Mouse (Mus musculus): Measurements from ENCODE around the gene Ccdc12. TPM values are rescaled to one million over a fixed set of nuclear protein-coding genes. Genes with fewer than 3 reads are reported as not detected.
A peak's percentile ranks its signal among the peaks of the same experiment; 100 is the strongest.
"Not testable (repeated sequence)": the region's sequence is repeated elsewhere in the genome, so short reads cannot be mapped to it uniquely, and the experiment has no call there.

Ccdc12 gene
- total RNA-seq, 2 experiments from 2014 or later = 50.2 to 66.0 TPM

DNA sequence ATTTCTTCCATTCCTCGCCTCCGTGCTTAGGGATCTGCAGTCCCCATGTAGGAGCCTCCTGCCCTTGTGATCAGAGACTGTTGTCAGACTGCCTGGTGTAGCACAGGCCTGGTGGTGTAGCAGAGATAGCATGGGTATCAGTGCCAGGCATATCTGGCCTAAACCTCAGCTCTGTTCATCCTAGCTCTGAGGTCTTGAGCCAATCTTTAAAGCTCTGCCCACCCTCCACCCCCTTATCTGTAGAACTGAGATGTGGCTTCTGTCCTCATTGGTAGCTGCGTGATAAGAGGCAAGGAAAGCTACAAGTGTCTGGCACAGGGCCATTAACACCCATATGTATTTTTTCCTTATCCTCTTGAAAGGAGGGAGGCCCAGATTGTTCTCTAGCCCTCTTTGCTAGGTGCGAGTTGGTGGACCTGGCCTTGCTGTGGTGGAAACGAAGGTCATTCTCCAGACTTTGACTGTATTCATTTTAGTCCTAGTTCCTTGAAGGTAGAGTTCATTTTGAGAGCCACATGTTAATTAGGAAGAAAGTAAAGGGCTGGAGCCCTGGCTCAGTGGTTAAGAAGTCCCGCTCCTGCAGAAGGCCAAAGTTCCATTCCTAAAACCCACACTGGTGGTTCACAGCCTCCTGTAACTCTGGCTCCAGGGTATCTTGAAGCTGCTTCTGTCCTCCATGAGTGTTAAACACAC lies 12.4 kb downstream of the Ccdc12 start:
- no peak for DNase-seq (ENCODE audit: low spot score in 2 of 2)
- no peak overlapping the region for H3K27ac ChIP-seq
- no peak overlapping the region for H3K4me3 ChIP-seq
- TF ChIP-seq CTCF (conservative IDR thresholded peaks at IDR 0.05) = no peak

DNA sequence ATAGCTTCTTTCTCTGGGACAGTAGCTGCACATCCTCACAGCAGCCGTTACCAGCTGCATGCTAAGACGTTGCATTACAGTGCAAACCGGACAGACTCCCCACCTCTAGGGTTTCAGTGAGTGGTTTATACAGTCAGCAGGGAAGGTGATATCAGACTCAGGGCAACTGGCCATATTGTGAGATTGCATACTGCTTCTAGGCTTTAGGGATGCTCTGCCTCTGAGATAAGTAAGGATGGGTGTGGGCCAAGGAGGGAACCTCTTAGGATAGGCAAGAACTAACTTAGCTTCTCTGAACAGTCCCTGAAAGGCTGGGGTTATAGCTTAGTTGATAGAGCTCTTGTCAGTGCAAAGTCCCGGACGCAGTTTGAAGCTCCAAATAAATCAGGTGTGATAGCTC lies 13.5 kb downstream of the Ccdc12 start:
- H3K27ac ChIP-seq = no peak overlapping the region
- DNase-seq (ENCODE audit: low spot score in 2 of 2) = no peak
- no peak for TF ChIP-seq CTCF (conservative IDR thresholded peaks at IDR 0.05)
- H3K4me3 ChIP-seq = no peak overlapping the region

DNA sequence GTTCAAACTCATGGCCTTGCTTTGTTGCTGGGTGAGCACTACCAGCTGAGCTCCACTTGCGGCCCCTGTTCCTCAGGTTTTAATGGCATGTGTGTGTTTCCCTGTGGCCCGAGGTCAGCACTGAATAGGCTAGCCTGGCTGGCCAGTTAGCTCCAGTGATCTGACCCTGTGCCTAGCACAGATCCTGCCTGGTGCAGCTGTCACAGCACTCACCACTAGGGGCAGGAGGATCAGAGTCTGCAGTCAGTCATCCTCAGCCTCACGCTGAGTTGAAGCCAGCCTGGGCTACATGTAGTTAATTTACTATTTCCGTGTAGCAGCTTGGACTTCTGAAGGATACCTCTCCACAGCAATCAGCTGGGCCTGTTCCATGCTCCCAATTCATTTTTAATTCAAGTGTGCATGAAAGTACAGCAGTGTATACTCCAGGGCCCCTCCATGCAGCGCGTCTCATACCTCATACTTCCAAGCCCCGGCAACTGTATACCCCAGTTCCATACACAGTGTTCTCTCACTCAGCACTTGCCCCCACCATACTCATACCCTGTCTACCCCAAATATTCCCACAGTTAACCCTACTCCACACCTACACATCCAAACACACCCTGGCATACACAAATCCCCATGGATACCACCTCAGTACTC lies 16.3 kb downstream of the Ccdc12 start:
- TF ChIP-seq CTCF (conservative IDR thresholded peaks at IDR 0.05) = peak; percentile 83
- H3K27ac ChIP-seq = peak overlapping the region; percentile 91
- DNase-seq (ENCODE audit: low spot score in 2 of 2) = no peak
- no peak overlapping the region for H3K4me3 ChIP-seq

DNA sequence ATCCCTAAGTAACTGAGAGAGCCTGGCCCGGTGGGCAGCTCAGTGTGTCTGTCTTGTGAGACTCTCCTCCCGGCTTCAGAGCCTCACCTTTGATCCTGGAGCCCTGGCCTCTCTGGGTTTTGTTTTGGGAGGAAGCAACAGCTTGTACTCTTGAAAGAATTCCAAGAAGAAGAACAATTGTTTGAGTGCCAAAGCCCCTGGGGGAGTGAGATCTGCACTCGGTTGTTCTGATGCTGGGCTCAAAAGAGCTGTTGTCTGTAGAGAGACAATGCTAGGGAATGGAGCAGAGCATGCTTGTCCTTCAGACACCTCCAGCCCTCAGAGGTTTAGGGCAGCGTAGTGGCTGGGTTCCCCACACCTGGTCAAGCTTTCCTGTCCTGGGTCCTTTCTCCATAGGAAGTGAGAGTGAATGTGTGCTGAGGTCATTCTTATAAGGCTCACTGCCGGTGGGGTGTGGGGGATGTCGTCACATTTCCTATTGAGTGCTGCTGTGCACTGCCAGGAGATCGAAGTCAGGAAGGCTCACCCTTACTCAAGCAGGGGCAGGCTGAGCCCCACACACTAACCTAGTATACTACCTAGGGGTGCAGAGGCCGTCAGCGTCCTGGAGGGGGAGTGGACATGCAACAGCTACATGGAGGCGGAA lies 16.9 kb downstream of the Ccdc12 start:
- DNase-seq (ENCODE audit: low spot score in 2 of 2) = no peak
- H3K4me3 ChIP-seq = no peak overlapping the region
- peak overlapping the region; percentile 91 for H3K27ac ChIP-seq
- 0 out of 2 replicates have a peak, but pooled peaks have one; percentile 9 for TF ChIP-seq CTCF (conservative IDR thresholded peaks at IDR 0.05)

DNA sequence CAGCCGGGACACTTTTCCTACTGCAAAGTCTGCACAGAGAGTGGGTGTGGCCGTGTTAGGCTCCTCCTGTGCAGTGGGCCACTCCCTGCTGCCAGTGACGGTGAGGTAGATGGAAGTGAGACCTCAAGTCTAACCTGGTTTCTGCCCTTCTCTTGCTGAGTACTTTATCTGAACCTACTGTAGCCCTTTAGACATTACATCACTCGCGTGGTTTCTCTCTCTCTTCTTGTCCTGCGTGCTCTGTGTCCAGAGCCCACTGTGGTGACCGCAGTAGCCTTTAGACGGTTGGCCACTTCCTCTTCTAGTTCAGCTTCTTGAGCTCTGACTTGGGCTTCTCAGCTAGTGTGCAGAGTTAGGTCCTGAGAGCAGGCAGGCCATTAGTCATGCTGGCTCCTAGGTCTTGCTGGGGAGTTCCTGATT lies 20.2 kb downstream of the Ccdc12 start:
- no peak for DNase-seq (ENCODE audit: low spot score in 2 of 2)
- TF ChIP-seq CTCF (conservative IDR thresholded peaks at IDR 0.05) = no peak
- H3K4me3 ChIP-seq = no peak overlapping the region
- peak overlapping the region; percentile 37; the same call in 1 of the 2 replicates for H3K27ac ChIP-seq

DNA sequence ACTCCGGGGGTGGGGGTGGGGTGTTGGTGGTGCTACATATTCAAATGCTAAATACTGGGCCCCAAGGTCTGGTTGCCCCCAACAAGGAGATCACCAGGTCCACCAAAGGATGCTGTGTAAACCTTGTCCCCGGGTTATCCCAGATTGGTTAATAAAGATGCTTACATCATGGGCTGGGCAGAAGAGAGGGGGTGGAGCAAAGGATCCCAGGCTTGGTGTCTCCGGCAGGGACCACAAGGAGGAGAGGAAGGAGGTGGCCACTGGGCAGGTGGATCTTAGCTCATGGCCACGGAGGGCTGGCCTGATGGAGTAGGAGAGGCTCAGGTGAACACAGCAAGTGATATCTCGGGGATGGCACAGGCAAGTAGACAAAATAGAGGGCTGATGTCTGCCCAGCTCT lies 22.6 kb downstream of the Ccdc12 start:
- no peak for DNase-seq (ENCODE audit: low spot score in 2 of 2)
- H3K4me3 ChIP-seq = no peak overlapping the region
- TF ChIP-seq CTCF (conservative IDR thresholded peaks at IDR 0.05) = no peak
- H3K27ac ChIP-seq = peak overlapping the region; percentile 64; the same call in 1 of the 2 replicates

DNA sequence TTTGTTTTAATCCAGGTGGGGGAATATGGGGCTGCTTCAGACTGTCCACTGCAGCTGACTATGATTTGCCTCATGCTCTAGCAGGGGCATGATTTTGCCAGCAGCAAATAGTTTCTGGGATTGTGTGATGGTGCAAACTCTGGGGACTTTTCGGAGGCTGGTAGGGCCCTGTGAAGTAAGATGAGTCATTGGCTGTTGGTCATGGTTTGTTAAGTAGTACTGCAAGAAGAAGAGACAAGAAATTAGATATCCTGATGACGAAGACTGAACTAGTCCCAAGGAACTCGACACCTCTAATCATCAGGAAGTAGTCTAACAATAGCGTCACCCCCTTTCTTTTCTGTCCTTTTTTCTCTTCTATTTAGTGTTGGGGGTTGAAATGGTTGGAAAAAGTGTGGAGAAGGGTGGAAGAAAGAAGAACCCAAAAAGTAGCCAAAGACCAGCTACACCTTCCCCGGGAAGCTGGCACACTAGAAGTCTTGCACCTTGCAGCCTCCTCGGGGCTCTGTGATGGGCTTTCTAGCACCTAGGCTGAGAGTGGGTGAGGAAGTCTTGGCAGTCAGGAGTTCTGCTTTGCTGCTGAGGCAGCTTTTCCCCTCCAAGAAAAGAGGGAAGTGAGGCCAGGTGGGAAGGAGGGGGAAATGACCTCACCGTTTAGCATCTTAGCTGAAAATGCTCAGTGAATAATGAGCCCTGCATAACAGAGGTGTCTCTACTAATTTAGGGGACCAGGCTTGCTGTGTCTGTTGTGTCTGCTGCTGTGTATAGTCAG lies 24.6 kb downstream of the Ccdc12 start:
- H3K4me3 ChIP-seq = no peak overlapping the region
- DNase-seq (ENCODE audit: low spot score in 2 of 2) = no peak
- H3K27ac ChIP-seq = peak overlapping the region; percentile 86
- no peak for TF ChIP-seq CTCF (conservative IDR thresholded peaks at IDR 0.05)

DNA sequence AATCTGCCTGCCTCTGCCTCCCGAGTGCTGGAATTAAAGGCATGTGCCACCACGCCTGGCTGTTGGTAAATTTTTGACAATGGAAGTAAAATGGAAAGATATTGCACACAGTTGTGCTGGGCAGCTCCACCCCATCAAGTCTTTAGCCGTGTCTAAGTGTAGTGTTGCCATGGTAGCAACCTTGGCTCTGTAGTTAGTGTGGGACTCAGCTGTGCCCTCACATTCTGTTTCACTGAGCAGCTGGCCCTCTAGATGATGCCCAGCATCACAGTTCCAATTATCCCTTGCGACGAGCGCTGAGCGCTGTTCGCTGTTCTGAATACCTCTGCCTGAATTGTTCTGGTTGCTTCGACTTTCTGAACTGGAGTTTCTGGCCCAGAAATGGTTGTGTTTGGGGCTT lies 25.5 kb downstream of the Ccdc12 start:
- no peak for TF ChIP-seq CTCF (conservative IDR thresholded peaks at IDR 0.05)
- peak overlapping the region; percentile 86 for H3K27ac ChIP-seq
- no peak for DNase-seq (ENCODE audit: low spot score in 2 of 2)

DNA sequence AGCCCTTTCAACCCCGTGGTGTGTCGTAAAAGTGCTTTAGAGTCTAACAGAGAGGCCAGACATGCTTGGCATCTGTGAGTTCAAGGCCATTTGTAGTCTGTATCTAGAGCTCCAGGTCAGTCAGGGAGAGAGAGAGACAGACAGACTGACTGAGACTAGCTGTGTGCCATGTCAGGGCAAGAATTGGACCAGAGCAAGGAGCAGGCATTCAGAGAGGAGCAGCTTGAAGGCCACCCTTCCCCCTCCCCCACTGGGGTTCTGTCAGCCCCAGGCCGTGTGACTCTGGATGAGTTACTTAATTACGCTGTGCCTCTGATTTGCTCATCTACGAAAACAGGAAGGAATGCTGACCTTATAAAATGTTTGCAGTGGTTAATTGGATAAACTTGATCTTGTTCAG lies 26.0 kb downstream of the Ccdc12 start:
- DNase-seq (ENCODE audit: low spot score in 2 of 2) = no peak
- H3K27ac ChIP-seq = peak overlapping the region; percentile 86
- no peak for TF ChIP-seq CTCF (conservative IDR thresholded peaks at IDR 0.05)
- no peak overlapping the region for H3K4me3 ChIP-seq

More for the DNA sequence above, 25.5 kb downstream of the Ccdc12 start:
- no peak overlapping the region for H3K4me3 ChIP-seq

DNA sequence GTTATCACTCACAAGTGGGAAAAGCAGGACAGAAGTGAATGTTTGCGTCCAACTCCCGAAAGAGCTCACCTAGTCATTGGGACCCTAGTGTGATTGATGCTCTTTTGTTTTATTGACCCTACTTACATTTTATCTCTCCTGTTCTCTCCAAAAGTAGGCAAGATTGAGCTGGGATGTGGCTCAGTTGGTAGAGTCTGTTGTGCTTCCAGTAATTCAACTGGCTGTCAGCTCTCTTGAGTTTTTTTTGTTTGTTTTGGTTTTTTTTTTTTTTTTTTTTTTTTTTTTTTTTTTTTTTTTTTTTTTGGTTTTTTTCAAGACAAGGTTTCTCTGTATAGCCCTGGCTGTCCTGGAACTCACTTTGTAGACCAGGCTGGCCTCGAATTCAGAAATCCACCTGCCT lies 26.4 kb downstream of the Ccdc12 start:
- DNase-seq (ENCODE audit: low spot score in 2 of 2); H3K4me3 ChIP-seq: not testable (repeated sequence)
- H3K27ac ChIP-seq = peak overlapping the region; percentile 86

DNA sequence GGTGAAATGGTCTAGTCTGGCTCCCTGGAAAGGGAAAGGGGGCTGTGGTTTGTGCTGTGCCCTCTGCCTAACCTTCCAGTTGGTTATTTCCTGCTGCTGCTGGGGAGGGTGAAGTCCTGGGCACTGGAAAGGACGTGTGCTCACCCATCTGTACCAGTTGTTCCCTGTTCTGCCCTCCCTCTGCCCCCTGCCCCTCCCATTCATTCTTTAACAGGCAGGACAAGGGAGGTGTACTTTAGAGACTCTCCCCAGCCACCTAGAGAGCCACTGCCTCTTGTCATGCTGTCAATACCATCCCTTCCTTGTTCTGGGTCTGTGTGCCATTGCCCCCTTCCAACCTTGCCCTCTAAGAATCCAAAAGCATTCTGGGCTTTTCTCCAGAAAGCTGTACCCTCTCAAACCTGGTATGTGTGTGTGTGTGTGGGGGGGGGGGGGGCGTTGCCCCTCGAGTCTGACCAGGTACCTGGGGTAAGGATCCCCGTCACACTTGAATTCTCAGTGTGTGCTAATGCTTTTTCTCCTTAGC lies 27.3 kb downstream of the Ccdc12 start:
- no peak overlapping the region for H3K4me3 ChIP-seq
- peak overlapping the region; percentile 78 for H3K27ac ChIP-seq
- TF ChIP-seq CTCF (conservative IDR thresholded peaks at IDR 0.05) = no peak
- DNase-seq (ENCODE audit: low spot score in 2 of 2) = no peak

DNA sequence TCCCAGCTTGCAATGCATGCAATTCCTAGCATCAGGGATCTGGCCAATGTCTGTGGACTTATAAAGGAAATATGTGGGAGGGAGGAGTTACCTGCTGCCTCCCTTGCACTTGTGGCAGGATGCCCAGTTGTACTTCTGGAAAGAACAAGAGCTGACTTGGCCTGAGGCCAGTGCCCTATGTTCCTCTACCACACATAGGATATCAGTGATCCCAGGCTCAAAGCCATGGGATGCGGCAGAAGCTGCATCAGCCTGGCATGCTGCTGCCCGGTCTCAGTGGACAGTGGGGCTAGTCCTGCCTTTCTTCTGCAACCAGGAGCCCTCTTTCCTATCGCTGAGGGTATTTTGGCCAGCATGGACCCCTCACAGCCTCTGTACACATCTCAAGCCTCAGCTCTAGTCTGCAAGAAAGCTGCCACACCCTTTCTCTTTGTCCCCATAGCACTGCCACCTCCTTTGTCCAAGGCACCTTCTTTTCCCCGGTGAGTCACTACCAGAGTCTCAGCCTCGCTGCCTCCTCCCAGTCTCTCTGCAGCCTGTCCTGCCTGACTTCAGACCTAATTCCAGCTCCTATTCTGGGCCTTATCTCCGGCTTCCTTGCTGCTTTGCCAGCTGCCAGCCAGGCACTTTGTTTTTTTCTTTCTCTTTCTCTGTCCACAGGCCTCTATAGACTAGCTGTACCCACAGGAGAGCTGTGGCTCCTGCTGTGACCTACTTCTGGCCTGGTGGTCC lies 28.0 kb downstream of the Ccdc12 start:
- peak overlapping the region; percentile 78 for H3K27ac ChIP-seq
- no peak overlapping the region for H3K4me3 ChIP-seq
- no peak for DNase-seq (ENCODE audit: low spot score in 2 of 2)
- no peak for TF ChIP-seq CTCF (conservative IDR thresholded peaks at IDR 0.05)
